Mouse (Mus musculus): ENCODE data around the gene Wdsub1. TPM values are rescaled to one million over a fixed set of nuclear protein-coding genes. Genes with fewer than 3 reads are reported as not detected.

The Wdsub1 gene
- total and polyA plus RNA-seq, 2 experiments from 2014 or later, result 42.8 to 268 TPM

GRCm38 (mm10) chr2:59825380-59825779, 57.0 kb downstream of the Wdsub1 start:
- peak overlapping the region; percentile 85 for H3K27ac ChIP-seq (ENCODE audit: low read depth)
- H3K27me3 ChIP-seq (ENCODE audit: control insufficient read depth, insufficient read depth, low read length), result no peaks in the 10 kb centered on the region
- no peak for ATAC-seq (ENCODE audit: insufficient read depth, low read depth)
- no peak overlapping the region for H3K9ac ChIP-seq (replicated peaks; ENCODE audit: low read depth, low read length)
- no peak overlapping the region for H3K4me3 ChIP-seq (ENCODE audit: low read depth, low read length)
- H3K4me2 ChIP-seq (ENCODE audit: low read depth, low read length), result no peak overlapping the region
- no peaks in the 10 kb centered on the region for H3K9me3 ChIP-seq (replicated peaks; ENCODE audit: control insufficient read depth, low read length)
- WGBS, result 70% methylated on average over 4 of the region's 4 CpGs
- peaks cover 51% of the 10 kb centered on the region for H3K4me1 ChIP-seq (ENCODE audit: control insufficient read depth, insufficient read depth)
- DNase-seq (ENCODE audit: low spot score), result no peak
- TF ChIP-seq EP300 (IDR thresholded peaks at IDR 0.05; ENCODE audit: low read depth) (no peak), CTCF (IDR thresholded peaks at IDR 0.05; ENCODE audit: low read depth) (no peak)
- peaks cover 17% of the 10 kb centered on the region; the same call in 1 of the 2 replicates for H3K36me3 ChIP-seq (replicated peaks; ENCODE audit: control insufficient read depth, insufficient read depth, low read length)

DNA sequence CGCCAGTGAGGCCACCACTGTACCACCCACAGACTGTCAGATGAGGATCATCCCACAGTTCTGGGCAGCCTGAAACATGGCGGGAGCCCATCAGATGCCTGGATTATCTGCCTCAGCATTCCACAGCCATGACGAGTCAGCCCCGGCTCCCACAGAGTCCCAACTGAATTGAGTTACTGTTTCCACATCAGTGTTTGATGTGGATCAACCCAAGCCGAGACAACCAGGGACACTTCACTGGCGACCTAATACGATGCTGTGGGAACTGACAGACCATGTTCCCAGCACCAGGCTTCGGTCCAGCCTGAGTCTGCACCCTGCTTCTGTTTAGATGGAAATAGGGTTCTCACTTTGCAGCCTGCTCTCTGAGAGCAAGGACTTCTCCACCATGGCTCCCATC, 58.1 kb downstream of the Wdsub1 start:
- Histone ChIP-seq H3K27ac (ENCODE audit: low read depth) (peak overlapping the region; percentile 85), H3K9me3 (replicated peaks; ENCODE audit: control insufficient read depth, low read length) (no peaks in the 10 kb centered on the region), H3K4me2 (ENCODE audit: low read depth, low read length) (peak overlapping the region; percentile 20; the same call in 1 of the 2 replicates), H3K27me3 (ENCODE audit: control insufficient read depth, insufficient read depth, low read length) (no peaks in the 10 kb centered on the region), H3K4me1 (ENCODE audit: control insufficient read depth, insufficient read depth) (peaks cover 41% of the 10 kb centered on the region), H3K36me3 (replicated peaks; ENCODE audit: control insufficient read depth, insufficient read depth, low read length) (peaks cover 28% of the 10 kb centered on the region), H3K4me3 (ENCODE audit: low read depth, low read length) (no peak overlapping the region), H3K9ac (replicated peaks; ENCODE audit: low read depth, low read length) (no peak overlapping the region)
- DNase-seq (ENCODE audit: low spot score) (peak; percentile 40), ATAC-seq (ENCODE audit: insufficient read depth, low read depth) (peak; percentile 30; the same call in 1 of the 2 replicates)
- 22% methylated on average over 8 of the region's 8 CpGs for WGBS
- no peak for TF ChIP-seq EP300 (IDR thresholded peaks at IDR 0.05; ENCODE audit: low read depth)
- no peak for TF ChIP-seq CTCF (IDR thresholded peaks at IDR 0.05; ENCODE audit: low read depth)

- ATAC-seq (ENCODE audit: insufficient read depth, low read depth) (no peak), DNase-seq (ENCODE audit: low spot score) (no peak)
- H3K36me3 ChIP-seq (replicated peaks; ENCODE audit: control insufficient read depth, insufficient read depth, low read length), result peaks cover 59% of the 10 kb centered on the region
- no peaks in the 10 kb centered on the region for H3K27me3 ChIP-seq (ENCODE audit: control insufficient read depth, insufficient read depth, low read length)
- H3K27ac ChIP-seq (ENCODE audit: low read depth), result no peak overlapping the region
- no peak overlapping the region for H3K4me2 ChIP-seq (ENCODE audit: low read depth, low read length)
- H3K4me1 ChIP-seq (ENCODE audit: control insufficient read depth, insufficient read depth), result peaks cover 15% of the 10 kb centered on the region
- TF ChIP-seq CTCF (IDR thresholded peaks at IDR 0.05; ENCODE audit: low read depth) (no peak), EP300 (IDR thresholded peaks at IDR 0.05; ENCODE audit: low read depth) (no peak)
- H3K9me3 ChIP-seq (replicated peaks; ENCODE audit: control insufficient read depth, low read length), result no peaks in the 10 kb centered on the region
- H3K4me3 ChIP-seq (ENCODE audit: low read depth, low read length), result no peak overlapping the region
- WGBS, result 87% methylated on average over 2 of the region's 2 CpGs
- H3K9ac ChIP-seq (replicated peaks; ENCODE audit: low read depth, low read length), result no peak overlapping the region
Observed at GRCm38 (mm10) chr2:59821044-59821443, 61.3 kb downstream of the Wdsub1 start.

DNA sequence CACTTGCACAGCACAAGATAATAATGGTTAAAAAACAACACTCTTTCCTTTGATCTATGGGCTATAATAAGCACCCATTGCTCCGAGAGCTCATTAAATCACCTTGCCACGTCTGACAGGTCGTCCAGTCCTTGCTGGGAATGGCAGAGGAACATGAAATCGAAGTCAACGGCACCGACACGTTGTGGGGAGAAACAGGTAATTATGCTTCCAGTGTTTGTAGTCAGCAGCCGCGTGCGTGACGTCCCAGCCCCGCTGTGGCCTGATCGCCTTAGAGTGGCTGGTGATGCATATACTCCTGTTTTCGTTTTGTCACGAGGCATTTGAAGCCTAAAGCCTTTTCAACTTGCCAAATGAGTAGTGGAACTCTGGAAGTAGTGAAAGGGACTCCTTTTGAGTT, 62.3 kb downstream of the Wdsub1 start:
- Histone ChIP-seq H3K9ac (replicated peaks; ENCODE audit: low read depth, low read length) (no peak overlapping the region), H3K9me3 (replicated peaks; ENCODE audit: control insufficient read depth, low read length) (no peaks in the 10 kb centered on the region), H3K27ac (ENCODE audit: low read depth) (no peak overlapping the region), H3K4me2 (ENCODE audit: low read depth, low read length) (no peak overlapping the region), H3K4me1 (ENCODE audit: control insufficient read depth, insufficient read depth) (peaks cover 8% of the 10 kb centered on the region), H3K4me3 (ENCODE audit: low read depth, low read length) (no peak overlapping the region), H3K36me3 (replicated peaks; ENCODE audit: control insufficient read depth, insufficient read depth, low read length) (peaks cover 65% of the 10 kb centered on the region), H3K27me3 (ENCODE audit: control insufficient read depth, insufficient read depth, low read length) (no peaks in the 10 kb centered on the region)
- no peak for DNase-seq (ENCODE audit: low spot score)
- TF ChIP-seq EP300 (IDR thresholded peaks at IDR 0.05; ENCODE audit: low read depth), result no peak
- TF ChIP-seq CTCF (IDR thresholded peaks at IDR 0.05; ENCODE audit: low read depth), result no peak
- no peak for ATAC-seq (ENCODE audit: insufficient read depth, low read depth)
- WGBS, result 86% methylated on average over 15 of the region's 15 CpGs

GRCm38 (mm10) chr2:59819415-59819814, 63.0 kb downstream of the Wdsub1 start:
- no peak for DNase-seq (ENCODE audit: low spot score)
- Histone ChIP-seq H3K36me3 (replicated peaks; ENCODE audit: control insufficient read depth, insufficient read depth, low read length) (peaks cover 67% of the 10 kb centered on the region), H3K9me3 (replicated peaks; ENCODE audit: control insufficient read depth, low read length) (no peaks in the 10 kb centered on the region), H3K9ac (replicated peaks; ENCODE audit: low read depth, low read length) (no peak overlapping the region), H3K27me3 (ENCODE audit: control insufficient read depth, insufficient read depth, low read length) (no peaks in the 10 kb centered on the region), H3K4me3 (ENCODE audit: low read depth, low read length) (no peak overlapping the region), H3K27ac (ENCODE audit: low read depth) (no peak overlapping the region), H3K4me2 (ENCODE audit: low read depth, low read length) (no peak overlapping the region), H3K4me1 (ENCODE audit: control insufficient read depth, insufficient read depth) (peaks cover 1% of the 10 kb centered on the region)
- TF ChIP-seq CTCF (IDR thresholded peaks at IDR 0.05; ENCODE audit: low read depth) (no peak), EP300 (IDR thresholded peaks at IDR 0.05; ENCODE audit: low read depth) (no peak)
- WGBS, result 86% methylated on average over 6 of the region's 6 CpGs
- no peak for ATAC-seq (ENCODE audit: insufficient read depth, low read depth)

DNA sequence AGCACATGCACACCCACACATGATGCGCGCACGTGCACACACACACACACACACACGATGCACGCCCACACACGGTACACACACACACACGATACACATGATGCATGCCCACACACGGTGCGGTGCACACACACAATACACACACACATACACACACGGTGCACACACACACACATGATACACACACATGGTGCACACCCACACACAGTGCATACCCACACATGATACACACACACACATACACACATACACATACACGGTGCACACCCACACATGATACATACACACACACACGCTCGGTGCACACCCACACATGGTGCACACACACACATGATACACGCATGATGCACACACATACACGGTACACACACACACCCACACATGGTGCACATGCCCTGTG, 63.7 kb downstream of the Wdsub1 start:
- no peak for ATAC-seq (ENCODE audit: insufficient read depth, low read depth)
- H3K27ac ChIP-seq (ENCODE audit: low read depth), result no peak overlapping the region
- H3K9ac ChIP-seq (replicated peaks; ENCODE audit: low read depth, low read length), result no peak overlapping the region
- H3K4me1 ChIP-seq (ENCODE audit: control insufficient read depth, insufficient read depth), result no peaks in the 10 kb centered on the region
- no peaks in the 10 kb centered on the region for H3K9me3 ChIP-seq (replicated peaks; ENCODE audit: control insufficient read depth, low read length)
- H3K27me3 ChIP-seq (ENCODE audit: control insufficient read depth, insufficient read depth, low read length), result no peaks in the 10 kb centered on the region
- no peak overlapping the region for H3K4me3 ChIP-seq (ENCODE audit: low read depth, low read length)
- WGBS, result 94% methylated on average over 15 of the region's 15 CpGs
- H3K36me3 ChIP-seq (replicated peaks; ENCODE audit: control insufficient read depth, insufficient read depth, low read length), result peaks cover 67% of the 10 kb centered on the region
- H3K4me2 ChIP-seq (ENCODE audit: low read depth, low read length), result no peak overlapping the region
- DNase-seq (ENCODE audit: low spot score), result no peak
- TF ChIP-seq EP300 (IDR thresholded peaks at IDR 0.05; ENCODE audit: low read depth) (no peak), CTCF (IDR thresholded peaks at IDR 0.05; ENCODE audit: low read depth) (no peak)

Data from heart, postnatal 0 days (tissue).